Mouse (Mus musculus) CH12F3 (cell line): ENCODE measurements around the gene Il17rd.

Experiments
- in situ Hi-C: fragments of 300-500 bp; cut with MboI; formaldehyde crosslinking; loops from 2 replicates; pipeline ENCODE4 v1.14.3; 2020; ENCODE audit warnings: low sequenced_read_pairs

The Il17rd gene

DNA sequence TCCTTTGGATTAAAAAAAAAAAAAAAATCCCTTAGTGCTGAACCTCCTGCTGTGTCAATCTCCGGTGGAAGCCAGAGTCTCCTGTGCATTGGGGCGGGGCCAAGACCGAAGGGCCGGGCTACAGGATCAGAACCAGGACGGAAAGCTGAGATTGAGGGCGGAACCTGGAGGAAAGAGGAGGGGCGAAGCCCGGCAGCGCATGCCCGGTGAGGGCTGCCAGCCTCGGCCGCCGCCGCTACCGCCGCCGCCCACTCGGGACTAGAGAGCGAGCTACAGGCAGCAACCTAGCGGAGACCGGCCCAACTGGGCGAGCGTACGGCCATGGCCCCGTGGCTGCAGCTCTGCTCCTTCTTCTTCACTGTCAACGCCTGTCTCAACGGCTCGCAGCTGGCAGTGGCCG is at the start of gene Il17rd:
TSS of gene Il17rd (plus strand) at position 159 of the 400 bp plus-strand sequence.
- in situ Hi-C loops, result no loop called here

DNA sequence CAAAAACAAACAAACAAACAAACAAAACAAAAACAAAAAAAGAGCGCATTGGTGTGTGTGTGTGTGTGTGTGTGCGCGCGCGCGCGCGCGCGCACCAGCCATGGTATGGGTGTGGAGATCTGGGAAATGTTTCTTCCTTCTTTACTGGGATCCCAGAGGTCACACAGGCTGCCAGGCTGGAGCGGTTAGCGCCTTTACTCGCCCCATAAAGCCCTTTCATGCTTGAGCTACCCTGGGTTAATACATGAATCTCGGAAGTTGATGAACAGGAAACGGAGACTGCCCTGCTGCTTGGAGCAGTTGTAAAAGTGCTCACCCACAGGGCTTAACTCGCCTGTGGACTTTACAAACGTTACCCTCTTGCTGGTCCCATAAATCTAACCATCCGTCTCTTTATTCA is 47.1 kb upstream of the Il17rd start:
- in situ Hi-C loops, result no loop called here

DNA sequence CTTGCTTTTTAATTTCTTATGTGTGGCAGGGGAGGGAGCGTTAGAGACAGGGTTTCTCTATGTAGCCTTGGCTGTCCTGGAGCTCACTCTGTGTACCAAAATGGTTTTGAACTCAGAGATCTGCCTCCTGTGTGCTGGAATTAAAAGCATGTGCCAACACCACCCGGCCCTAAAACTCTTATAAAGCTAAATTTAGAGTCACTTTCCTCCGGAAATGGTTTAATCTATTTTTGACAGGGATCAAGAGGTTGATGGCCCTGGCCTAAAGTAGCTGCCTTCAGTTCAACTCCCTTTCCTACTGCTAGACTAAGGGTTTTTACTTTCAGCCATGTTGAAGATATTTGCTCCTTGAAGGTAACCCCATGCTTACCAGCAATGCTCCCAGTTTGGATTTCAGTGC is 45.3 kb upstream of the Il17rd start:
- in situ Hi-C loops, result no loop called here

DNA sequence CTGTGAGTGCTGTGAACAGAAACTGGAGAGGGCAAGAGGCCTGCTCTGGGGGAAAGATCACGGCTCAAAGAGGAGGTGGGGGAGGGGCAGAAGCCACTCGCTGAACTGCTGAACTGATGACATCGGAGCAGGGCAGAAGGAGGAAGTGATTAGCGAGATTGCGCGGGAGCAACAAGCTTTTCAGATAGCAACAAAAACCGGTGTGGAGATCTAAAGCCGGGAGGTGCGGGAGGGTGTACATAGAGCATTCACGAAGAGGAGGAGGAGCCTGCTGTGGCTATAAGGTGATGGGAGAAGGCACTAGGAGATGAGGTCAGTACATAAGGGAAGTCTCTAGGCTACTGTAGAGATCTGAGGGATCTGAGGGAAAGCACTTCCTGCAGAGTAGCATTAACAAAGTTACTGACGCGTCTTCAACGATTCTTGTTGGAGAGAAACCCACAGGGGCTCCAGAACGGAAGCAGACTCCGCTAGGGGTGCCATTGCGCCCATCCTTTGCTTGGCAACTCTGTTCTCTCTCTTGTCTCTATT is 44.5 kb upstream of the Il17rd start, which contains the start of gene Hesx1:
TSS of gene Hesx1 (plus strand) at position 206 of the 531 bp plus-strand sequence.
- in situ Hi-C loops, result no loop called here

DNA sequence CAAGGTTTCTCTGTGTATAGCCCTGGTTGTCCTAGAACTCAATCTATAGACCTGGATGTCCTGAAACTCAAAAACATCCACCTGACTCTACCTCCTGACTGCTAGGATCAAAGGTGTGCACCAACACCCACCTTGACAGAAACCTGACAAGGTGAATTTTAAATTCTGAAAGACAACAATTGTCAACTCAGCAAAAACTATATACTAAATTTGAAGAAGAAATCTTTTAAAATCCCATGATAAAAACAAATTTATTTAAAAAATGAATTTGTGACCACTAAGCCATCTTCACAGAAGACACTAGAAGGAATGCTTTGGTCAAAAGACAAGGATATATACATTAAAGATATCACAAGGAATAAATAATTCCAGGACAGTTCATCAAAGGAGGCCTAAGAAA is 42.5 kb upstream of the Il17rd start:
- in situ Hi-C loops, result no loop called here

DNA sequence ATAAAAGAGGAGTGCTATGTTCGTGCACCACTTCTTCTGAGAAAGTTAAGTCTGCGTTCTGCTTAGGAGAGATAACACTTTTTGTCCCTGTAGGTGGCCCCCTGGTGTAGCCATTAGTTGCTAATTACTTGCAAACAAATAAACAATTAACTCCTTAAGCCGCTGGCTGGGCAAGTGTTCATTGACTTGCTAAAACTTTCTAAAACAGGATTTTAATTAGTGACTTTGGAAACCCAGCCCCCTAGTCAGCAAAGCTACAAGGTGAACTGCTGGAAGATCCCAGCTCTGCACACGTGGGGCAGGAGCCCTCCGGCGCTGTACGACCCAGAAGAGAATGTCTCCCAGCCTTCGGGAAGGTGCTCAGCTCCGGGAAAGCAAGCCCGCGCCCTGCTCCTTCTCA is 38.4 kb upstream of the Il17rd start:
- in situ Hi-C loops, result no loop called here

DNA sequence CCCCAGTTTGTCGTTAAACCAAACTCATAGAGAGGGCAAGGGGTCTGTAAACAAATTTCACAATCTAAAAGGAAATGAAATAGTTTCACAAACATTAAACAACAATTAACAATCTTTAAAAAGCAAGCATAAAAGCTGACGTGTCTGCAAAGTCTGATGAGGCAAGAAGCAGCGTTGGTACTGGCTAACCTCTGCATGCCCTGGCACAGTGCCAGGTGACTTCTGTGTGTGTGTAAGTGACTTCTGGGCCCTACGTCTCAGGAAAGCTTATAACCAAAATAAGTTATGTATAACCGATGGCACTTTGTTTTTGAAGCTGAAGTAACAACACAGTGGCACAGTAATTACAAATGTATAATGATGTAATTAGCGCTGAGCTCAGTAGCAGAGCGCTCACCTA is 33.8 kb upstream of the Il17rd start:
- in situ Hi-C loops, result no loop called here

DNA sequence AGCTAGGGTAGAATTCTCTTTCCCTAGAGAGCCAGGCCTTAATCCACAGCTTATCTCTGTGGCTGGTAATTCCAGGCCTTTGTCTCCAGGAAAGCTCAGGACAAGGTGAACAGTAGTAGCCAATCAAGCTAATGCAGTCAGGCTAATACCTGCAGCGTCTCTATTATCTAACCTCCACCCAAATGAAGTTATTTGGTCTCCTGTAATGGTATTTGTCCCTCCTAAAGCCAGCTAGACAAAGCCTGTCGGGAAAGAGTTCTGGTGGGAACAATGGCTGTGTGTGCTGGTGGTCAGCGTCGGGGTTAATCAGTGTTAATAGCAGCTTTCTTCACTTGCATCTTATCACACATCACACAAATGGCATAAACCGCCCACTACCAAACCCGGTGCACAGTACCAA is 32.8 kb upstream of the Il17rd start:
- in situ Hi-C loops, result no loop called here

DNA sequence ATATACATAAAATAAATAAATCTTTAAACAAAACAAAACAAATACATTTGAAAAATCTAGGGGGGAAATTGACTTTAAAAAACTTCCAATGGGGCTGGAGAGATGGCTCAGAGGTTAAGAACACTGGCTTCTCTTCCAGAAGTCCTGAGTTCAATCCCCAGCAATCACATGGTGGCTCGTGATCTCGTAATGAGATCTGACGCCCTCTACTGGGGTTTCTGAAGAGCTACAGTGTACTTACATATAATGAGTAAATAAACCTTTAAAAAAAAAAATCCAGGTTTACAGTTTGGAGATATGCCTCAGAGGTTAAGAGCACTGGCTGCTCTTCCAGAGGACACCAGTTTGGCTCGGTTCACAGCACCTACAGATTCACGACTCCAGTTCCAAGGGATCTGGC is 27.2 kb upstream of the Il17rd start:
- in situ Hi-C loops, result no loop called here

DNA sequence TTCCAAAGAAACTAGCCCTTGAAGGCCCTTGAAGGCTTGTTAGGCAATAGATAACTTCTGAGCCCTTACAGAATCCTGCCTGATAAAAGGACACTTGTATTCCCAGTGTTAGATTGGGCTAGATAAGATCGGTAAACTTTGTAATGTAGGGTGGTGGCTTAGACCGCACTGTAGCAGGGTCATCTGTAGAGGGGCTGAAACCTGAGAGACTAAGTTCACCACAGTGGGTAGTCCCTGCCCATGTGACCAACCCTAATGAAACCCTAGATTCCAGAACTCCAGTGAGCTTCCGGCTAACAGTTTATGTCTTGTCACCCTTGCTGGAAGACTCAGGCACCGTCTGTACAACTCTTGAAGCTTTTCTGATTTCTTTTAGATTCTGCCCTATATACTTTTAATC is 25.1 kb upstream of the Il17rd start:
- in situ Hi-C loops, result no loop called here

DNA sequence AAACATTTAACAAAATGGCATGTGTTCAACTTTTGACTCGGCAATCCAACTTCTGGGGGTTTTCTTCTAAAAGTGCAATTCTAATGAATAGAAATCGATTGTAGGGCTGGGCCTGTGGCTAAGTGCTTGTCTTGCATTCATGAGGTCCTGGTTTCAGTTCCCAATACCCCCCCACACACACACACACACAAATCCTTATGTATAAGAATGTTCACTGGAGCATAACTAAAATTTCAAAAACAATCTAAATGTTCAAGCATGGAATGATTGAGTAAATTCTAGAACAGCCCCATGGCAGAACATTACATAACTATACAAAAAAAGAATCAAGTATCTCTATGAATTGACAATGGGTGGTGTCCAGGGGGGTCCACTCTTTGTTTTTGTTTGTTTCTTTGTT is 20.8 kb upstream of the Il17rd start:
- in situ Hi-C loops, result no loop called here

DNA sequence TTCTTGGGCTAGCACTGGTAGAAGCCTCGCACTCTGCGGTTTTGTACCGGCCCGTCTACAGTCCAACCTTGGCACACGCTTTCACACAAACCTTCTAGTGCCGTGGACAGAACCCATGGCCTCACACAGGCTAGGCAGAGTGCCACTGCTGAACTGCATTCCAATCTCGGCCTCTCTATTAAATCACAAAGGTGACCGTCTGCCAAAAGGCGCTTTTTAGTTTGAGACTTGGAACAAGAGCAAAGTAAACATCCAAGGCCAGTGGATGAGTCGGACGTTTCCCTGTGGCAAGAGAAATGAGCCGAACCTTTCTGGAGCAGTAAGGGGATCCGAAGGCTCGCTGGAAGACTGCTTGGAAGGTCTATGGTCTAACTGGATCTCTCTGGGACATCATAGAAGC is 18.9 kb upstream of the Il17rd start:
- in situ Hi-C loops, result no loop called here

DNA sequence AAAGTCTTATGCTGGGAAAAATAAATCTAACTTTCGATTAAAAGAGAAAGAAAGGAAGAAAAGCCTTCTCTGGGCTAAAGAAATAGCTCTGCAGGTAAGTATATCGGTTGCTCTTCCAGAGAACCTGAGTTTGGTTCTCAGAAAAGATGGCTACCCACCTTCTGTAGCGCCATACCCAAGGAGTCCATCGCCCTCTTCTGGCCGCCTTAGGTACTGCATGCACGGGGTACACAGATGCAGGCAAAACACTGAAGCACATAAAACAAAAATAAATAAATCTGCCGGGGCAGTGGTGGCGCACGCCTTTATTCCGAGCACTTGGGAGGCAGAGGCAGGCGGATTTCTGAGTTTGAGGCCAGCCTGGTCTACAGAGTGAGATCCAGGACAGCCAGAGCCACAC is 15.9 kb upstream of the Il17rd start:
- in situ Hi-C loops, result no loop called here

DNA sequence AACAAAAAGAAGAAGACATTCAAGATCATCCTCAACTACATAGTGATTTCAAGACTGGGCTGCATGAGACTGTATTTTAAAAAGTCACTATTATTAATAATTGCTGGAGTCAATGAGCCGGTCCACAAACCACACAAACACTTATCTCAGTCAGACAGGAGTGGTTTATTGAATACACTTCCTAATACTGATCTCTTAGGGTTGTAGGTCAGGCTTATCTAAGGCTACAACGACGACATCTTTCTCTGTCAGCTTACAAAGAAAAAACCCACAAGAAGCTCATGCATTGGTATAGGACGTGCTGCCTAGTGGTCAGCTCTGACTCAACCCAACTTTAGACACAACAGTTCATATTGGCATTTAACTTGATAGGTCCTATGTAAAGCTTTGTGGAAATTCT is 14.1 kb upstream of the Il17rd start:
- in situ Hi-C loops, result loop anchor here (5.0 kb wide), 1 partner anchor 73 kb away; no protein-coding TSS in a partner anchor

DNA sequence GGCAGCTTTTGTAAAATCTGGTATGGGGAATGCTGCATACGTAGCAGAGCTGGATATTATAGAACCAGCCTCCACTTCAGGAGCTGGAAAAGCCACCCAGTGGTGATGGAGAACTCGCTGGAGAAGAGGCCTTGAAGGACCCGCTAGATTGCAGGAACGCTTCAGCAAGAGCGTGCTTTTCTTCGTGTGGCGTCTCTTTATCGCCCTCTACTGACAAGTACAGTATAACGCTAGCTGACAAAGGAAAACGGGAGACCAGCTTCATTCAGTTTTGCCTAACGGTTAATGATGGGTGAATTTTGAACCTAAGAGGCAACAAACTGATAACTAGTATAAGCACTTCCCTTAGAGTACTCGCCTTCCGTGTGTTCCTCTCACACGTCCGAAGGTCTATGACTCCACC is 9.0 kb upstream of the Il17rd start:
- in situ Hi-C loops, result loop anchor here (5.0 kb wide), 1 partner anchor 68 kb away; no protein-coding TSS in a partner anchor

DNA sequence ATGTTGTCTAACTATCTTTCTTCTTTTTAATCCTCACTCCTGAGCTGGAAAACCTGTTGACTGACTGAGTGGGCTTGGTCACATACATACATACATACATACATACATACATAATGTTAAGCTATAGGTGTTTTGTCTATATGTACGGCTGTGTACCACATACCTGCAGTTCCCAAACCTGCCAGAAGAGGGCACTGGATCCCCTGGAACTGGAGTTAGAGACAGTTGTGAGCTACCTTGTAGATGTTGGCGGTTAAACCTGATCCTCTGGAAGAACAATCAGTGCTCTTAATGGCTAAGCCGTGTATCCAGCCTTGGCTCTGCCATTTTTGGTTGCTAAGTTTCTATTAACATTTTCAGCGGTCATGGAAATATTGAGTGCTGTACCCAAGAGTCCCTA is 7.6 kb upstream of the Il17rd start:
- in situ Hi-C loops, result no loop called here

DNA sequence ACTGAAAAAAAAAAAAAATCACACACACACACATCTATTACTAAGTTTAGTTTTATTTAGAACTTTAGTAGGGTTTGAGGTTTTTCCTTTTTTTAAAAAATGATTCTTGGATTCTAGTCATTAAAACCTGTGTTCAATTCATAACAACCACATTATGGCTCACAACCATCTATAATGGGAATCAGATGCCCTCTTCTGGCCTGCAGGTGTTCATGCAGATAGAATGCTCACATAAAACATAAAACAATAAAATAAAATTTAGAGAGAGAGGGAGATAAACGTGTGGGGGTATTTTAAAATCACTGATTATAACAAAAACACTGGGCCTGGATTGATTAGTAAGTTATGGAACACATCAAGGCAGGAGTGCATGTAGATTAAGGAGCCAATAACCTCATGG is 1.2 kb upstream of the Il17rd start:
- in situ Hi-C loops, result no loop called here

DNA sequence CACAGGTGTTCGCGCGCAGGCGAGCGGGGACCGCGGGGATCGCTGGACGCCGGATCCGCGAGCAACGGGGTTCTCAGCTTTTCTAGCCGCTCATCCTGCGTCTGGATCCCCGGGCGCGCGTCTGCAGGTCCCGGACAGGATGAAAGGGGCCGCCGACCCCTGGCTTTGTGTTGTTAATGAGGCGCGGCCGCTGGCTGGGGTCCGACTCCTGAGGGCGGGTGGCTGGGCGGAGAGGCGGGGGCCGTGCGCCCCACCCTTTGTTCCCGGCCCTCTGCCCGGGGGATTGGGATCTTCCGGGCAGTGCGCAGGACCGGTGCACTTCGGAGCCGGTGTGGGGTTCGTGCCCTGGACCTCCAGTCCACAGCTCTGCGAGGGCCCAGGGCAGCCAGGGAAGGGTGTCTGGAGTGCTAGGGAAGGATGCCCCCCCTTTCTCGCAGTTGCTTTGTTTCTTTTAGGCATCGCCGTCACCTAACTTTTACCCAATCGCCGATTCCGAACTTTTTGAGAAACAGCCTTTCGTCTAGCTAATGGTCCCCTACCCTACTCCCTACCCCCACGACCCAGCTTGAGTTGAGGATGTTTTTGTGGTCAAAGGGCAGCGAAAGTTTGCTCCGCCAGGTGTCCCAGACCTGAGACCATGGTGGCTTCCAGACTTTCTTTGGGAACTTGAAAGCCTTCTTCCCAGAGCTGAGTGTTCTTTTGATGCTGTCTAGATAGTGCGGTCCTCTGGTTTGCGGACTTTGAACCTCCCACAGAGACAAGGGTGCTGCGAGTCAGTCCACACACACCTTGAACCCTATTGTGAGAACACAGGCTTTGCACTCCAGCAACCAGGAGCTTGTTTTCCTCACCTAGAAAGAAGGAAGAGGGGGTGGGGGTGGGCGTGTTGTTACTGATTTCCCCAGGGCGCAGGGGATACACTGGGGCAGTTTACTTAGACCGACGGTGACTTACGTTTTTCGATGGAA is 824 bp downstream of the Il17rd start:
- in situ Hi-C loops, result no loop called here

DNA sequence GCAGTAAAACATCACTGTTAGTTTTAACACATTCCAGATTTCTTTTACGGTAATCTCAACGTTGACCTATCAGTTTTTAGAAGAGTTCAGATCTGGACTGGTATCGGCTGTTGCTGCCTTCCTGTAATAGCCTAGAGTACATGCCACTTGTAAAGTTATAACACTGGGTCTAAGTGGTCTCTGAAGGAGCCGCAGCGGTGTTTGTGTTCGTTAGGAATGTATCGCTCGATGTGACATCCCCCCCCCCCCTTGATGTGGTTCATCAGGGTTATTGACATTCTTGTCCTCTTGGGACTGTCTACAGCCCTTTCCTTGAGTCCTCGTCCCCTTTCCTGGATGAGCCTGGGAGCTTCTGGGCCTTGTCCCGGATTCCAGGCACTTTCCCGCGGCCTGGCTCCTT is 1.7 kb downstream of the Il17rd start:
- in situ Hi-C loops, result no loop called here

DNA sequence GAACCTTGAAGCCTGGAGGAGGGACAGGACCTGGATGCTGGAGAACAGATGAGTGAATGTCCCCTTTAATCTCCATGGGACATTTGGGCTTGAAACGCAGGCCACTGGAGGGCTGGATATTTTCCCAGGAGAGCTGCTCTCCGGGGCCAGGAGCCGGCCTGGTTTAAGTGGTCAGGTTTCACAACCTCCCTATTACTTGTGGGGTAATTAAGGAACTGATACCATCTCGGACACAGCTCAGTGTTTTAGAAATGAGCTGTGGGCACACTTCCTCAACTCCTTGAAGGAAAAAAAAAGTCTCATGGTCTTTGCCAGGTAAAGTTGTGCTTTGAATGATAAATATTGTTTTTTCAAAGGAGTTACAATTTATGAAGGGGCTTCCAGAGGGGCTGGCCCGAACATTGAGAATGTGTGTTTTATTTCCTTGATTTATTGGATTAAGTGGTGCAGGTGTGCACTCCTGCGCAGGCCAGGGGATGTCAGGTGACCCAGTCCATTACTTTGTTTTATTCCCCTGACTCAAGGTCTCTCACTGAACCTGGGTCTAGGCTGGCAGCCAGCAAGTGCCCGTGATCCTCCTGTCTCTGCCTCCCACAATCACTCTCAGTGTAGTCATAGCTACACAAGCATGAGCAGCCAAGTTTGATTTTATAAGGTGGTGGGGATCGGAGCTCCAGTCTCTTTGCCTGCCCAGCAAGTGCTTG is 3.7 kb downstream of the Il17rd start:
- in situ Hi-C loops, result no loop called here

DNA sequence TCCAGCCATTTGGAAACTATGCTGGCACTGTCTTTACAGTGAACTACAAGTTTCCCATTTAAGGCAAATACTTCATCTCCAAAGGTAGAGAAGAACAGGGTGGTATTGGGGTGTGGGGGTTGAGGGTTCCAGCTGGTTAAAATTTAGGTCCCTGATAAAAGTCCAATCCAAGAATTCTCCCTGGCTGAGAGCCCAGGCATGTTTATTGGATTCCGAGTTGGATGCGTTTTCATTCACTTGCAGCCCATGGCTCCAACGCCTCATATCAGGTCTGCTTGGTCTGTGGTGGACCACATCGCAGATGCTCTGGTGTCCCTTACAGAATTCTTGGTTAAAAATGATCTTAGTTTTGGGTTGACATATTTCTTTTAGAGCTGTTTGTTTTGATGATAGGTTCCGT is 4.7 kb downstream of the Il17rd start:
- in situ Hi-C loops, result no loop called here
